Mouse (Mus musculus) E14TG2a.4 (cell line): ENCODE measurements around the gene Borcs7.

Experiments used
- H3K27me3 ChIP-seq: 2 replicates; pipeline ENCODE4 v1.6.1; 2014; ENCODE audit warnings: low read length, control low read depth; ENCODE audit not compliant: insufficient read depth
- H3K36me3 ChIP-seq: 2 replicates; pipeline ENCODE4 v1.6.1; 2014; ENCODE audit warnings: low read length, control low read depth; ENCODE audit not compliant: insufficient read depth
- H3K4me1 ChIP-seq: replicated peaks from 2 replicates; pipeline ENCODE4 v1.6.1; 2014; ENCODE audit warnings: low read depth, low read length, control low read depth
- H3K4me3 ChIP-seq: replicated peaks from 2 replicates; pipeline ENCODE4 v1.5.1; 2014; ENCODE audit warnings: mild to moderate bottlenecking, low read length
- H3K9me3 ChIP-seq: 2 replicates; pipeline ENCODE4 v1.6.1; 2014; ENCODE audit warnings: low read length, control low read depth
- CTCF ChIP-seq: conservative IDR thresholded peaks from 2 replicates; pipeline ENCODE4 v1.5.1; 2014; ENCODE audit warnings: low read length
- NANOG ChIP-seq: IDR thresholded peaks from 2 replicates; pipeline ENCODE4 v1.6.1; 2014; ENCODE audit warnings: borderline replicate concordance, low read length, mixed read lengths
- POU5F1 ChIP-seq: IDR thresholded peaks from 2 replicates; pipeline ENCODE4 v1.6.1; 2014; ENCODE audit warnings: low read length, borderline replicate concordance

Gene Borcs7

GRCm38 (mm10) chr19:46714234-46714633 lies 24.5 kb downstream of the Borcs7 start:
- peaks cover 5% of the 10 kb centered on the region for H3K9me3 ChIP-seq
- H3K36me3 ChIP-seq: peaks cover 19% of the 10 kb centered on the region
- H3K4me1 ChIP-seq: peaks cover 9% of the 10 kb centered on the region
- H3K4me3 ChIP-seq: no peak overlapping the region
- no peaks in the 10 kb centered on the region for H3K27me3 ChIP-seq
- TF ChIP-seq NANOG: no peak
- TF ChIP-seq CTCF: no peak
- TF ChIP-seq POU5F1: no peak

- TF ChIP-seq NANOG (no peak), POU5F1 (no peak), CTCF (no peak)
- H3K4me3 ChIP-seq: no peak overlapping the region
- peaks cover 9% of the 10 kb centered on the region for H3K4me1 ChIP-seq
- H3K9me3 ChIP-seq: peaks cover 5% of the 10 kb centered on the region
- no peaks in the 10 kb centered on the region for H3K27me3 ChIP-seq
- peaks cover 20% of the 10 kb centered on the region for H3K36me3 ChIP-seq
These were observed 25.3 kb downstream of the Borcs7 start for GRCm38 (mm10) chr19:46715016-46715415.

DNA sequence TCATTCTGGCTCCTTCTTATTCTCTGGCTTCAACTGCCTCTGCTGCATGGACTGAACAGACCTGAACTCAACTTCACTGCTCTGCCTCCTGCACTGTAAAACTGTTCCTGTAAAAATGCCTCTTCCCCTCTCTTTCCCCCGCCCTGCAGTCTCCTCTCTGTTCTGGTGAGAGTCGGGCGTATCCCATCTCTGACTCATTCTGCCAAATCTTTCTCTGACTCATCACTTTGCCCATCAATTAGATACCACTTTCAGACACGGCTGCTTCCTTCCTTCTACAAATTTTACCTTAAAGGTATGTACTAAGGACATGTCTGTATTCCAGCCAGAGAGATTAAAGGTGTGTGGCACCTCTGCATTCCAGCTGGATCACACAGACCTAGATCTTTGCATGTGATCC lies 28.4 kb downstream of the Borcs7 start:
- TF ChIP-seq NANOG (no peak), POU5F1 (no peak), CTCF (no peak)

GRCm38 (mm10) chr19:46724411-46724810 lies 34.7 kb downstream of the Borcs7 start:
- peaks cover 29% of the 10 kb centered on the region for H3K36me3 ChIP-seq
- H3K4me3 ChIP-seq: peak overlapping the region; percentile 61
- no peak for TF ChIP-seq NANOG
- peak; percentile 46 for TF ChIP-seq CTCF
- H3K4me1 ChIP-seq: peaks cover 13% of the 10 kb centered on the region
- no peaks in the 10 kb centered on the region for H3K27me3 ChIP-seq
- no peaks in the 10 kb centered on the region for H3K9me3 ChIP-seq

More for the DNA sequence above, 28.4 kb downstream of the Borcs7 start:
- no peak overlapping the region for H3K4me3 ChIP-seq
- H3K4me1 ChIP-seq: no peaks in the 10 kb centered on the region
- H3K27me3 ChIP-seq: no peaks in the 10 kb centered on the region
- peaks cover 25% of the 10 kb centered on the region for H3K36me3 ChIP-seq
- H3K9me3 ChIP-seq: peaks cover 5% of the 10 kb centered on the region

DNA sequence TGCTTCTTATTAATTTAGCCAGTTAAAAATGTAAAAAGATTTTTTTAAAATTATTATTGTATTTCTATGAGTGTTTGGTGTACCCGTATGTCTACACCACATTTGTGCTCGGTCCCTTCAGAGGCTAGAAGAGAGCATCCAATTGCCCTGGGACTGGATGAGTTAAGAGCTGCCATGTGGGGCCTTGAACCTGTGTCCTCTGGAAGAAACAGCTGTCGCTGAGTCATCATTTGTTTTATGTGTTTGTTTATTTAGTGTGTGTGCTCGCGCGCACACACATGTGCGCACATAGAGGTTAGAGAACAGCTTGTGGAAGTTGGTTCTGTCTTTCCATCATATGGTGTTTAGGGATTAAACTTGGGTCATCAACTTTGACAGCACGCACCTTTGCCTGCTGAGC lies 36.4 kb downstream of the Borcs7 start:
- H3K36me3 ChIP-seq: peaks cover 23% of the 10 kb centered on the region
- TF ChIP-seq CTCF (no peak), NANOG (no peak), POU5F1 (no peak)
- H3K27me3 ChIP-seq: no peaks in the 10 kb centered on the region
- H3K4me3 ChIP-seq: no peak overlapping the region
- H3K4me1 ChIP-seq: peaks cover 13% of the 10 kb centered on the region
- no peaks in the 10 kb centered on the region for H3K9me3 ChIP-seq

GRCm38 (mm10) chr19:46727140-46727736 lies 37.5 kb downstream of the Borcs7 start:
- TF ChIP-seq CTCF (no peak), NANOG (no peak), POU5F1 (no peak)

DNA sequence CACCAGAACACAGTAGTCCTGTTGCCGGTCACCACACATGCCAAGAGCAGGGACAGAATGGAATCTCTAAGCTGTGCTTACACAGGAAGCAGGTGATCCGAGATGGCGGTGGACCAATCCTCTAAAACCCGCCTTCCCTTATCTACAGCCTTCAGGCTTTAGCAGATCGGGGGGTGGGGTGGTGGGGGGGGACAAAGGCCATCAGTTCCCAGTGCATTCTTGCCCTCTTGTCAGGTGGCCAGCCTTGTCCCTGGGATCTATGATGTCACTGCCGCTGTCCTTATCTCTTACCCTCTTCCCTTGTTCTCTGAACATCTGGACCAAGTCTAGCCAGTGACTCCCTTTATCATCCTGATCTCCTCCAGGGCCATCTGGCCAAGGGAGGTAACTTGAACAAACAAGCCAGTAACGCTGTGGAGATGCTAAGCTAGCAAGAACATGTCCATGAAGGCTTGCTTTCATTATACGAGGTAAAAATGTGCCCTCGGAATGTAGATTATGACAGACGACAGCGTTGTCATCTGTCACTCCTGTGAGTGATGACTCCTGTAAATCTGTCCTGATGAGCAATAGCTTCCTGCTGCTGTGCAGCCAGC lies 38.3 kb downstream of the Borcs7 start:
- TF ChIP-seq CTCF: no peak
- TF ChIP-seq POU5F1: no peak
- no peak for TF ChIP-seq NANOG
- Histone ChIP-seq H3K4me1 (peaks cover 13% of the 10 kb centered on the region), H3K36me3 (peaks cover 17% of the 10 kb centered on the region), H3K4me3 (no peak overlapping the region), H3K27me3 (no peaks in the 10 kb centered on the region), H3K9me3 (no peaks in the 10 kb centered on the region)

More at GRCm38 (mm10) chr19:46727140-46727736, 37.5 kb downstream of the Borcs7 start:
- Histone ChIP-seq H3K36me3 (peaks cover 16% of the 10 kb centered on the region), H3K4me1 (peaks cover 13% of the 10 kb centered on the region), H3K27me3 (no peaks in the 10 kb centered on the region), H3K4me3 (no peak overlapping the region), H3K9me3 (no peaks in the 10 kb centered on the region)

DNA sequence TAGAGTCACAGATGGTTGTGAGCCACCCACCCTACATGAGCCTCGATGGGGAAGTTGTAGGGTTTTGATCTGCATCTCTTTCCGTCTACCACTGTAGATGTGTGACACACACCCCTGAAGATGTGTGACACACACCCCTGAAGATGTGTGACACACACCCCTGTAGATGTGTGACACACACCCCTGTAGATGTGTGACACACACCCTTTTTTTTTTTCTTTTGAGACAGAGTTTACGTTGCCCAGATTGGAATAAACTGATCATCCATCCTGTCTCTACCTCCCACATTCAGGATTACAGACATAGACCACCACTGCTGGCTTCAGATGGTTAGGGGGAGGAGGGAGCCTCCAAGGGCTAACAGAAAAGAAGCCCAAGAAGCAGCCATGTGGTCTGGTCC lies 39.2 kb downstream of the Borcs7 start:
- TF ChIP-seq POU5F1 (no peak), NANOG (no peak), CTCF (no peak)
- H3K4me3 ChIP-seq: no peak overlapping the region
- H3K9me3 ChIP-seq: no peaks in the 10 kb centered on the region

GRCm38 (mm10) chr19:46731351-46731750 lies 41.6 kb downstream of the Borcs7 start:
- TF ChIP-seq NANOG: no peak
- TF ChIP-seq CTCF: no peak
- no peak for TF ChIP-seq POU5F1
- Histone ChIP-seq H3K9me3 (no peaks in the 10 kb centered on the region), H3K4me3 (no peak overlapping the region), H3K36me3 (peaks cover 29% of the 10 kb centered on the region), H3K27me3 (no peaks in the 10 kb centered on the region), H3K4me1 (peaks cover 11% of the 10 kb centered on the region)

More for the DNA sequence above, 39.2 kb downstream of the Borcs7 start:
- Histone ChIP-seq H3K4me1 (peaks cover 13% of the 10 kb centered on the region), H3K27me3 (no peaks in the 10 kb centered on the region), H3K36me3 (peaks cover 25% of the 10 kb centered on the region)
